Mouse (Mus musculus) mouse embryonic stem cell (cell line): Measurements from ENCODE around the gene Dzank1.

Experiments used
- in situ Hi-C, 2 experiments: fragments of 300-500 bp; cut with MboI; formaldehyde crosslinking; loops; 1 replicate in 1 of 2; 3 replicates in 1 of 2; pipeline ENCODE4 v1.14.3; 2019 to 2020; ENCODE audit warnings: low sequenced_read_pairs in 2 of 2, low pct_unique_long_range_greater_than_20kb in 1 of 2, mixed read lengths in 1 of 2; ENCODE audit not compliant: unreplicated experiment in 1 of 2

Dzank1 gene

GRCm38 (mm10) chr2:144485439-144485838, 41.8 kb downstream of the Dzank1 start:
- in situ Hi-C loops: no loop called here

GRCm38 (mm10) chr2:144484084-144484483, 43.1 kb downstream of the Dzank1 start:
- in situ Hi-C loops: no loop called here

GRCm38 (mm10) chr2:144479421-144479820, 47.8 kb downstream of the Dzank1 start:
- in situ Hi-C loops: no loop called here

GRCm38 (mm10) chr2:144467203-144467602, 60.0 kb downstream of the Dzank1 start:
- in situ Hi-C loops: no loop called here

- in situ Hi-C loops: no loop called here
Observed at GRCm38 (mm10) chr2:144465876-144466575, 61.2 kb downstream of the Dzank1 start.

GRCm38 (mm10) chr2:144464799-144465760, 62.1 kb downstream of the Dzank1 start:
- in situ Hi-C loops: no loop called here

- in situ Hi-C loops: no loop called here
Observed at GRCm38 (mm10) chr2:144464182-144464581, 63.0 kb downstream of the Dzank1 start.

- in situ Hi-C loops: no loop called here
Observed at GRCm38 (mm10) chr2:144458975-144459754, 68.0 kb downstream of the Dzank1 start.

GRCm38 (mm10) chr2:144458355-144458754, 68.9 kb downstream of the Dzank1 start:
- in situ Hi-C loops: no loop called here

- in situ Hi-C loops: loop anchor here (5.0 kb wide), 1 partner anchor 100 kb away; no protein-coding TSS in a partner anchor
Observed at GRCm38 (mm10) chr2:144452364-144453008, 74.7 kb downstream of the Dzank1 start.

- in situ Hi-C loops: loop anchor here (5.0 kb wide), 1 partner anchor 98 kb away; no protein-coding TSS in a partner anchor
Observed at GRCm38 (mm10) chr2:144450378-144450777, 76.8 kb downstream of the Dzank1 start.

GRCm38 (mm10) chr2:144446360-144446999, 80.7 kb downstream of the Dzank1 start:
- in situ Hi-C loops: no loop called here

GRCm38 (mm10) chr2:144441386-144441915, 85.8 kb downstream of the Dzank1 start:
- in situ Hi-C loops: no loop called here

GRCm38 (mm10) chr2:144439191-144439700, 88.0 kb downstream of the Dzank1 start:
- in situ Hi-C loops: no loop called here

- in situ Hi-C loops: no loop called here
Observed at GRCm38 (mm10) chr2:144438424-144438823, 88.8 kb downstream of the Dzank1 start.

- in situ Hi-C loops: no loop called here
Observed at GRCm38 (mm10) chr2:144435679-144436078, 91.5 kb downstream of the Dzank1 start.

GRCm38 (mm10) chr2:144431286-144431825, 95.9 kb downstream of the Dzank1 start:
- in situ Hi-C loops: no loop called here
